Mouse (Mus musculus): ENCODE measurements around the gene Rbm45.

DNA sequence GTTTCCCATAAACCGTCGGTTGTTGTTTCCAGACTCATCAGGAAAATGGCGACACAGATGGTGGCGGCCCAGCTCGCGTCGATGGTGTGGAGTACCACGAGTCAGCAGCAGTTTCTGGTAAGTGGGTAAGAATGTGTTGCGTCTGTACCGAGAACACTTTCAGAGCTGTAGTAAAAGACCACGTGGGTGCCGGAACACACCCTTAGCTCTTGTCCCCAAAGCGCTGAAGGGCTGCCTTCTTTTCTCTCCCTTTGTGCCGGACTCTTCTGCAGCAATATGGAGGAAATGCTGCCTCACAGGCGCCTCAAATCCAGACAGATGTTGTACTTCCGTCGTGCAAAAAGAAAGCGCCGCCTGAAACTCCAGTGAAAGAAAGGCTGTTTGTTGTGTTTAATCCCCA lies 8.9 kb downstream of the Rbm45 start:
- TF ChIP-seq GATA1 (IDR thresholded peaks at IDR 0.05; ENCODE audit: borderline replicate concordance, low read length) (no peak), FLI1 (IDR thresholded peaks at IDR 0.05; ENCODE audit: low read length) (no peak)
